Mouse (Mus musculus) thymus, adult 2 months (tissue): ENCODE results near the gene Gm39566. TPM values are rescaled to one million over a fixed set of nuclear protein-coding genes. Genes with fewer than 3 reads are reported as not detected.

Experiments used
- DNase-seq: peaks from one replicate; pipeline ENCODE4 v3.0.0; 2021
- H3K27ac ChIP-seq: fragments of 200-500 bp; 2 replicates; pipeline ENCODE4 v1.5.1; 2012; ENCODE audit warnings: low read length, control low read depth; ENCODE audit not compliant: control insufficient read depth, insufficient read depth
- H3K27me3 ChIP-seq: fragments of 200-500 bp; 2 replicates; pipeline ENCODE4 v1.6.1; 2012; ENCODE audit warnings: mild to moderate bottlenecking, low read length, moderate library complexity, mixed read lengths; ENCODE audit not compliant: control insufficient read depth, insufficient read depth
- H3K36me3 ChIP-seq: fragments of 200-500 bp; 2 replicates; pipeline ENCODE4 v1.6.1; 2012; ENCODE audit warnings: mild to moderate bottlenecking, low read length, moderate library complexity; ENCODE audit not compliant: control insufficient read depth, insufficient read depth
- H3K4me1 ChIP-seq: fragments of 200-500 bp; replicated peaks from 2 replicates; pipeline ENCODE4 v1.6.1; 2012; ENCODE audit warnings: low read length; ENCODE audit not compliant: control insufficient read depth, insufficient read depth
- H3K4me3 ChIP-seq: fragments of 200-500 bp; 2 replicates; pipeline ENCODE4 v1.5.1; 2012; ENCODE audit warnings: mild to moderate bottlenecking, low read length, control low read depth, moderate library complexity; ENCODE audit not compliant: control insufficient read depth, insufficient read depth
- CTCF ChIP-seq: fragments of 200-500 bp; IDR thresholded peaks from 2 replicates; pipeline ENCODE4 v1.5.1; 2012; ENCODE audit warnings: mild to moderate bottlenecking, control low read depth, low read length, moderate library complexity, borderline replicate concordance; ENCODE audit not compliant: control insufficient read depth, poor library complexity, insufficient read depth; ENCODE audit errors: extremely low read depth
- POLR2A ChIP-seq: fragments of 200-500 bp; IDR thresholded peaks from 2 replicates; pipeline ENCODE4 v1.6.1; 2012; ENCODE audit warnings: mild to moderate bottlenecking, low read length, control low read depth, moderate library complexity; ENCODE audit not compliant: control insufficient read depth, poor library complexity, insufficient read depth; ENCODE audit errors: extremely low read depth
- WGBS: fragments of 180-500 bp; shearing (Covaris S2); methylation state at CpG from one replicate; pipeline ENCODE4 v1.1.7; 2018; 5-methylcytosine and 5-hydroxymethylcytosine counted together
- polyA plus RNA-seq: library from polyadenylated mRNA; depleted of rRNA; stranded (reverse); fragments of >200 nt; gene quantifications from 2 replicates; pipeline ENCODE4 v1.2.3, GENCODE M21; 2012

The Gm39566 gene
- polyA plus RNA-seq, 1 experiment, result 0.05 TPM

GRCm38 (mm10) chr11:69838714-69839104, 23.6 kb upstream of the Gm39566 start:
- Histone ChIP-seq H3K36me3 (no peaks in the 10 kb centered on the region), H3K4me1 (peaks cover 24% of the 10 kb centered on the region), H3K27me3 (no peaks in the 10 kb centered on the region), H3K27ac (no peak overlapping the region), H3K4me3 (peak overlapping the region; percentile 53)
- DNase-seq, result no peak
- 1% methylated on average over 7 of the region's 7 CpGs for WGBS
- no peak for TF ChIP-seq CTCF

DNA sequence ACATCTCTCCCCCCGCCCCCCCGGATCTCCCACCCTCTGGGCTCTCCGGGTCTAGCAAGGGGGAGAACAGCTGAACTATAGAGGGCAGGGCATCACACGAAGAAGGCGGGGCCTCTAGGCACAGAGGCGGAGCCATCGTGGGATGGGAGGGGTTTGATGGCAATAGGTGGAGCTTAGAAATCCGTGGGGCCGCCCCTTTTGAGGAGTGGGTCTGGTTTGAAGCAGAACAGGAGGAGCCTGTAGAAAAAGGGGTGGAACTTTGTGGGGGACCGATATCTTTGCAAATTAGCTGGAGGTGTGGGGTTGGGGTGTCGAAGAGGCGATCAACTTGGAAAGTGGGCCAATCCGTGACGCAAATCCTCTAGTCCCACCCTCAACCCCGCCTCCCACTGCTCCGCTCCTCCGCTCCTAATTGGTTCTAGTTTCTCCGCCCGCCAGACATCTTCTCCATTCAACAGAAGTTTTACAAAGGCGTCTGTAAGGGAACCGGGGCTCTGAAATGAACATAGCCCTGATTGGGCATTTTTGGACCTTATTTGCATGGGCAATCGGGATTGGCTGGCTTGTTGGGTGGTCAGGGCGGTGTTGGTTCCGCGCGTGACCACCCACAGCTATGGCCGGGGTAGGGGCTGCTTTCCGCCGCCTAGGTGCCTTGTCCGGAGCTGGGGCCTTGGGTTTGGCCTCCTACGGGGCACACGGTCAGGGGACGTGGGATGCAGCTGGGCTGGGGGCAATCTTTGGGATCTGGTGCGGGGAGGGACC, 23.0 kb upstream of the Gm39566 start, which contains the start of gene Tmem256:
Gene Tmem256 (plus strand): TSS at position 563 of the 762 bp plus-strand sequence.
- Histone ChIP-seq H3K4me3 (peak within 1 kb of the TSS; percentile 53), H3K4me1 (peaks cover 28% of the 10 kb centered on the region), H3K27ac (no peak within 1 kb of the TSS), H3K27me3 (no peaks in the 10 kb centered on the region), H3K36me3 (no peaks in the 10 kb centered on the region)
- under 1% methylated on average over 34 of the region's 34 CpGs for WGBS
- TF ChIP-seq POLR2A, result 0 out of 2 replicates have a peak, but pooled peaks have one; percentile 21
- 0 out of 2 replicates have a peak, but pooled peaks have one; percentile 18 for TF ChIP-seq CTCF
- peak; percentile 84 for DNase-seq

DNA sequence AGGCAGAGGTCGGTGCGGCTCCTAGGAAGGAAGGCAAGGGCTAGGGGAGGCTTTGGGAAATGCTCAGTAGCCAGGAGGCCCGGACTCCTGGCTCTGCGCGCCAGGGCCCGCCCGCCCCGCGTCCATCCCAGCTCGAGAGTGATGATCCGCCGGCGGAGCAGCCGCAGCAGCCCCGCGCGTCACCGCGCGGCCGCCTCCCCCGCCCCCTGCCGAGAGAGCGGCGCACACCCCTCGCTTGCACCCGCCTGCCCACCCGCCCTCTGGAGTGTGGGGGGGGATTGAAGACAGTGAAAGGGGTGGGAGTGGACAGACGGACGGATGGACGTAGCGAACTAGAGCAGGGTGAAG, 22.5 kb upstream of the Gm39566 start, which contains the start of gene Nlgn2:
Gene Nlgn2 (minus strand): TSS at position 181 of the 348 bp plus-strand sequence.
- peak within 1 kb of the TSS; percentile 53 for H3K4me3 ChIP-seq
- no peak within 1 kb of the TSS for H3K27ac ChIP-seq
- H3K4me1 ChIP-seq, result peaks cover 28% of the 10 kb centered on the region
- DNase-seq, result no peak
- WGBS, result under 1% methylated on average over 32 of the region's 32 CpGs
- no peaks in the 10 kb centered on the region for H3K27me3 ChIP-seq
- H3K36me3 ChIP-seq, result no peaks in the 10 kb centered on the region
- no peak for TF ChIP-seq POLR2A
- no peak for TF ChIP-seq CTCF

DNA sequence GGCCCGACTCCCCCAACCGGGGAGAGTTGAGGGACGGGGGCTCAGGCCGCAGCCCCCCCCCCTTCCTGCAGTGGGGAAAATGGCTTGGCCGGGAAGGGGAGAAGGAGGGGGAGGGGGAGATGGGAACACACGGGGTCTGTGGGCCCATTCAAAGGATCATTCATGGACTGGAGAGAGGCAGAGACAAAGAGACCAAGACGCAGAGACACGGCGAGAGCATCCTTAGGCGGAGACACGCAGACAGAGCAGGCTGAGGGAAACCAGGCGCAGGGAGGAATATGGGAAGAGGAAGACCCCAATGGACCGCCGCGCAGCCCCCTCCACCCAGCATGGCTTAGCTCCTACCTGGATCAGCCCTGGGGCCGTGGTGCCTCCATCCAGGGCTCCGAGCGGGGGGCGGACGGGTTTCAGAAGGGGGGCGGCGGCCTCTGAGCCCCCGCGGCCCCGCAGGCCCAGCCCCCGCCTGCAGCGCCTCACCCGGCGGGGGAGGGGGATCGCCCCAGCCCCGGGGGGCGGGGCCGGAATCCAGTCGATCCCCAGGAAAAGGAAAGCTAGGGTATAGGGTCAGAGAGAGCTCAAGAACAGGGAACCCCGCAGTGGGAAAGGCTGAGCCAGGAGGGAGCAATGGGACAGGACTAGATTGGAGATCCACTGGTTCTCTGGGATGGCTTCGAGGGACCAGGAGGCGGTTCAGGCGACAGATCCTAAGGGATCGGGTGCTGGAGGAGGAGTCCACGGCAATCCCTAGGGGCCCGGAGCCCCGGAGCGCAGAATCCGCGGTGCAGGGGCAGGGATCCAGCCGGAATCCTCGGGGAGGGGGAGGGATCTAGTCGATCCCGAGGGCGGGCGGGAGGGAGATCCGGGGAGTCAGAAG, 21.8 kb upstream of the Gm39566 start:
- peak; percentile 28 for DNase-seq
- TF ChIP-seq CTCF (no peak), POLR2A (no peak)

DNA sequence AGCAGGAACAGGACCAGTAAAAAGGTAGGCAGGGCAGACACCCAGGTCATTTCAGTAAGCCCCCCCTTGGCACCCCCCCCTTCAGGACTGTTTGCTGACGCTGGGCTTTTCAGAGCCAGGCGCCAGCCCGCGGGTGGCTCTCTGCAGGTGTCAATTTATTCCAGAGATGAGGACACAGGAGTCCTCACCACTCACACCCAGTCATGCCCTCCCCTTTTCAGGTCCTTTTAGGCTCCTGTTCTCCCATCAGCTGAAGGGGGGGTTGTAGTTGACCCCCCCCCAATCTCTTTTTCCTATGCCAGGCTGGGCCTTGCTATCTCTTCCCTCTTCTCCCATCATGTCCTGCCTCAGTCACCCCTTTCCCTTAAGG, 20.9 kb upstream of the Gm39566 start:
- Histone ChIP-seq H3K4me1 (peaks cover 28% of the 10 kb centered on the region), H3K27ac (no peak overlapping the region), H3K36me3 (no peaks in the 10 kb centered on the region), H3K27me3 (no peaks in the 10 kb centered on the region), H3K4me3 (no peak overlapping the region)
- DNase-seq, result no peak
- TF ChIP-seq CTCF, result no peak
- TF ChIP-seq POLR2A, result no peak
- WGBS, result 60% methylated on average over 4 of the region's 4 CpGs

More for the DNA sequence above, 21.8 kb upstream of the Gm39566 start:
- WGBS, result 10% methylated on average over 51 of the region's 52 CpGs
- H3K36me3 ChIP-seq, result no peaks in the 10 kb centered on the region
- H3K4me1 ChIP-seq, result peaks cover 28% of the 10 kb centered on the region
- H3K27me3 ChIP-seq, result no peaks in the 10 kb centered on the region
- H3K4me3 ChIP-seq, result peak overlapping the region; percentile 53
- no peak overlapping the region for H3K27ac ChIP-seq

DNA sequence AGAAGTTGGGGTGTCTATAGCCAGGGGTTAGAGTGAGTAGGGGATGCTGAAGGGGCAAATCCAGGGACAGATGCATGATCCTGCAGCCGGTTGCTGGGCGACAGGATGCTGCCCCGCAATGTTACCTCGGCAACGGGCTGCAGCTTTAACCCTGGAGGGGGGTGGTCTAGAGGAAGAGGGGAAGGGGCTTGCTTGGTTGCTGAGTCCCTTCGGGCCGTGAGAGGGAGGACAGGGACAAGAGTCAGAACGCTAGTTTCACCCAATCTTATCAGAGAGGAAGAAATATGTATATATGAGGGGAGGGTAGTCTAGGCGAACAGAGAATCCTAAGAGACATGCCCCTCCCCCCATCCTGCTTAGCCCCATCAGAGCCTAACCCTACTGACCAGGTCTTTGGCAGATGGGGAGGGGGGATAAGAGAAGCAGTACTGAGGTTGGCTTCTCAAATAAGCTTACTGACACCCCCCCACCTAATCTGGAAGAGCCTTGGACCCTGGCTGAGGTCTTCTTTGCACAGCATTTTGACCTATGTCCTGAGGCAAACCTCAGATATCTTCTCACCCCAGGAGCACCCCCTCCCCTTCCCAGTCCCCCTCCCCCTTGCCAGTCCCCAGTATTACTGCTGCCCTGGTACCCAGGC, 20.3 kb upstream of the Gm39566 start:
- Histone ChIP-seq H3K27ac (no peak overlapping the region), H3K27me3 (no peaks in the 10 kb centered on the region), H3K4me3 (no peak overlapping the region), H3K4me1 (peaks cover 28% of the 10 kb centered on the region), H3K36me3 (no peaks in the 10 kb centered on the region)
- TF ChIP-seq CTCF (no peak), POLR2A (no peak)
- no peak for DNase-seq
- 88% methylated on average over 9 of the region's 9 CpGs for WGBS
